Mouse (Mus musculus): ENCODE measurements at regions not wholly inside any gene's neighbourhood (a gene's known extent, or its start where the extent isn't known, plus 50 kb on each side); places are given as distances from the start of the nearest gene placed in this dataset.

DNA sequence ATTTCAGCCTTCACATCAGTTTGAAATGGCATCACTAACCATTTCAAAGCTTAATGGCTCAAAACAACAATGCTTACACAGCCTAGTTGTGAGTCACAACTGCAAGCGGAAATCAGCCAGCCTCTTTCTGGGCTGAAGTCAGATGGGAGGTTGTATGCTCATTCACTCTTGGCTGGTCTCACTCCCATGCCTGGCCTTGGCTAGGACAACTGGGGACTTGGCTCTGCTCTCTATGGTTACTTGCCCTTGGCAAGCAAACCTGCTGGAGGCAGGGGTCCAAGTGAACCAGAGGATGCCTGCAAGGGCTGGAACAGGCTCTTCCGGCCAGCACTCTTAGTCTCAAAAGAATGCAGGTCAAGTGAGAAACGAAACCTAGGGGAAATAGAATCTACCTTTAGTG is 233.4 kb downstream of the Akain1 start:
- Histone ChIP-seq H3K4me1 (ENCODE audit: control insufficient read depth, insufficient read depth, low read length) (no peaks in the 10 kb centered on the region), H3K4me3 (ENCODE audit: insufficient read depth, low read length) (no peak overlapping the region), H3K27ac (ENCODE audit: insufficient read depth, low read length) (no peak overlapping the region)
- TF ChIP-seq POLR2A (IDR thresholded peaks at IDR 0.05; ENCODE audit: low read depth, low read length) (no peak), CTCF (IDR thresholded peaks at IDR 0.05; ENCODE audit: borderline replicate concordance, insufficient read depth, low read length) (no peak)

DNA sequence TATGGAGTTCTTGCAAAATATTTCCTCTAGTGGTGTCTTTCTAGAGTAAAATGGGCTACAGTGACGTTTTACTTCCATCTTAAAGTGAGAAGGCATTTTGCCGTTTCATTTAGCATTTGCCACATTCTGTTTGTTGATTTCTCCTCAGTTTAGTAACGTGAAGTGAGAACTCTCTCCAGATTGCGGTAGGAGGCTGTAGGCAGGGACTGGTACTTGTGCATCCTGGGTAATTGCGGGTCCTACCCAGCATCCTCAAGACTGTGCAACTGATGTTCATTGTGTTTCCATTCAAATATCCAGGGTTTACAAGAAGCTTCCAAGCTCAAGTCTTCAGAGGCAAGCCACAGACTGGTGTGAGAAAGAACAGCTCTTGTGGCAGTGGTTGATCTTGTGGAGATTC is 244.0 kb downstream of the Akain1 start:
- Histone ChIP-seq H3K4me3 (ENCODE audit: insufficient read depth, low read length) (no peak overlapping the region), H3K27ac (ENCODE audit: insufficient read depth, low read length) (no peak overlapping the region), H3K4me1 (ENCODE audit: control insufficient read depth, insufficient read depth, low read length) (no peaks in the 10 kb centered on the region)
- TF ChIP-seq CTCF (IDR thresholded peaks at IDR 0.05; ENCODE audit: borderline replicate concordance, insufficient read depth, low read length) (no peak), POLR2A (IDR thresholded peaks at IDR 0.05; ENCODE audit: low read depth, low read length) (no peak)

DNA sequence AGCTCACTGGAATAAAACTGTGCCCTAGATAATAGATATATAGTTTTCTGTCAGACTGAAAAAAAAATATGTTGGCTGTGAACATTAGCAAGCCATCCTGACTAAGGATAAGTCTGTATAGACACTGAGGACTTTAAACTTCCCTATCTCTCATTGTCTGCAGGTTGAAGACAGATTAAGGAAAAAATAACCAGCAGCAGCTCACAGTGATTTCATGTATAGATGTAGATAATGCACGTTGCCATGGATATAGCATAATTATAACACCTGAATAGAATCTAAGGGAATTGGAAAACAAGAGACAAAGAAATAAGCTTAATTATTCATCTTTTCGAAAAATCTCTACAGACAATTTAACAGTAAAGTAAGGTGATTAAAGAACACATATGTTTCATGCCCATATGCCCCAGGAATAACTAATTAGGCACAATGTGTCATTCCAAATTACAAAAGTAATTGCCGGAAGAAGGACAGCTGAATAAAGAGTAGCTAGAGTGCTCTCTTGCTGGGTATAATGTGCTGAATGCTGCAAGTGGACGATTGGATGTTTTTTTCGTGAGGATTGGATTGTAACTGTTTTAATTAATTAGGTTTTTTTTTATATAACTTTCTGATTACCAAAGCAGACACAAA is 246.6 kb downstream of the Akain1 start:
- H3K4me1 ChIP-seq (ENCODE audit: control insufficient read depth, insufficient read depth, low read length) = no peaks in the 10 kb centered on the region
- no peak overlapping the region for H3K27ac ChIP-seq (ENCODE audit: insufficient read depth, low read length)
- TF ChIP-seq CTCF (IDR thresholded peaks at IDR 0.05; ENCODE audit: borderline replicate concordance, insufficient read depth, low read length) (no peak), POLR2A (IDR thresholded peaks at IDR 0.05; ENCODE audit: low read depth, low read length) (no peak)
- H3K4me3 ChIP-seq (ENCODE audit: insufficient read depth, low read length) = no peak overlapping the region

DNA sequence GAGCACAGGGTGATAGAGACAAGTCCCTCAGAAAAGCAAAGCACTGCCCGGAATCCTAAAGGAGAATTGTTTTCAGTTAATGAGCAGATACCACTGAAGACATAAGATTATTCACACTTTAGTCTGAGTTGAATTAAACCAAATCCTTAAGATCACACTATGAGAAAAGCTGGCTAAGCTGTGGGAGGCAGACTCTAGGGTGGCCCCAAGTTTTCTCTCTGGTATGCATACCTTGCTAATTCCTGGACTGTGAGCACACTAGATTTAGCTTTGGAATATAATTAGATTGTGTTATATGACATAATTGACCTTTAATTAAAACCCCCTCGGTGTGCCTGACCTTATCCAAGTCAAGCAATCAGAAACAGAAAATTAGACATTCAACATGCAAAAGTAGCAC is 247.3 kb downstream of the Akain1 start:
- H3K4me1 ChIP-seq (ENCODE audit: control insufficient read depth, insufficient read depth, low read length) = no peaks in the 10 kb centered on the region
- H3K4me3 ChIP-seq (ENCODE audit: insufficient read depth, low read length) = no peak overlapping the region
- H3K27ac ChIP-seq (ENCODE audit: insufficient read depth, low read length) = no peak overlapping the region
- no peak for TF ChIP-seq CTCF (IDR thresholded peaks at IDR 0.05; ENCODE audit: borderline replicate concordance, insufficient read depth, low read length)

DNA sequence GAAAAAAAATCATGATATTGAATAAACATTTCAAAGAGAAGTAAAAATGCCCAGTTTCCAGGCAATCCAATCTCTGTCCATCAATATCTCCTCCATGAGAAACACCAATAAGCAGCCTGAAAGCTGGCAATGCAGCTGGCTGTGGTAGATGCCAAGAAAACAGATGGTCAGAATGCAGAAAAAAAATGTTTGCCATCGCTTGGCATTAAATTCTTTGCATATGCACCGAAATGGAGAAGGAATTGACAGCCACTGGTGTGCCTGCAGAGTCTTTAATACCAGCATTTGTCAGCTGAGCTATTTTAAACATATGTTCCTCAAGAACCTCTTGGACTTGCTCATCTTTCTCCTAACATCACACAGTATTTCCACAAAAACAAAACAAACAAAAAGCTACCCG is 256.2 kb downstream of the Akain1 start:
- no peak overlapping the region for H3K4me3 ChIP-seq (ENCODE audit: insufficient read depth, low read length)
- TF ChIP-seq CTCF (IDR thresholded peaks at IDR 0.05; ENCODE audit: borderline replicate concordance, insufficient read depth, low read length) (no peak), POLR2A (IDR thresholded peaks at IDR 0.05; ENCODE audit: low read depth, low read length) (no peak)
- no peaks in the 10 kb centered on the region for H3K4me1 ChIP-seq (ENCODE audit: control insufficient read depth, insufficient read depth, low read length)
- H3K27ac ChIP-seq (ENCODE audit: insufficient read depth, low read length) = no peak overlapping the region

DNA sequence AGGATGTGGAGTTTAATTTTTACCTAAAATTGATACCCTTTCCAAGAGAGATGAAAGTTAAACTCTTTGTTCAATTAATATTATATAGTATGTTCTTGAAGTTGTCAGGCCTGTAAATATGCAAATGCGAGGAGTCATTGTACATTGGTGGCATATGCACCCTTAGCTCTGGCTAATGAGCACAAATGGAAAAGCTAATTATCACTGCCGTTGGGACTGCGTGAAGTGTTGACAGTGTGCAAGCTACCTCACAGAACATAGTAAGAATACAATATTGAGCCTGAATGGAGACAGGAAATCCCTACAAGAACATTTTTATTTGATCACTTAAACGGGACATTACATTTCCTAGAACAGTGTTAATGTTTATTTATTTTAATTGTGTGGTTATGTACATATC is 241.5 kb upstream of the Dlgap1 start:
- Histone ChIP-seq H3K4me3 (ENCODE audit: insufficient read depth, low read length) (no peak overlapping the region), H3K4me1 (ENCODE audit: control insufficient read depth, insufficient read depth, low read length) (no peaks in the 10 kb centered on the region), H3K27ac (ENCODE audit: insufficient read depth, low read length) (no peak overlapping the region)
- TF ChIP-seq POLR2A (IDR thresholded peaks at IDR 0.05; ENCODE audit: low read depth, low read length) = no peak
- TF ChIP-seq CTCF (IDR thresholded peaks at IDR 0.05; ENCODE audit: borderline replicate concordance, insufficient read depth, low read length) = no peak

DNA sequence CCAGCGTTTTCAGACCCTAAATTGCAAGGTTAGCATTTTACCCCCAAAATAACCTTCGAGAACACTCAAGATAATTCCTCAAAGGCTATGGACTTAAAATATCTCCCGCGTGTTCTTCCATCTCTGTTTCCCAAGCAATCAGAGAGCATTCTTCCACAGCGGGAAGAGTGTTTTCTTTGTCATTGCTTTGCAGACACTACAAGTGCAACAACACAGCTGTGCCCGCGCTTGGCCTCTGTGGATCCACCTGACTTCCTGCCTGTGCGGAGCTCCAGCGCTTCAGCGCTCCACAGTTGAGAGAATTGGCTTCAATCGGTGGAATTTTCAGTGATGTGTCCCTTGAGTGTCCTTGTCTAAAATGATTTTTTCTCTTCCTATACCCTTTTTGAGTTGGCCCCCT is 235.9 kb upstream of the Dlgap1 start:
- H3K4me1 ChIP-seq (ENCODE audit: control insufficient read depth, insufficient read depth, low read length) = no peaks in the 10 kb centered on the region
- no peak overlapping the region for H3K4me3 ChIP-seq (ENCODE audit: insufficient read depth, low read length)
- TF ChIP-seq CTCF (IDR thresholded peaks at IDR 0.05; ENCODE audit: borderline replicate concordance, insufficient read depth, low read length) = no peak
- TF ChIP-seq POLR2A (IDR thresholded peaks at IDR 0.05; ENCODE audit: low read depth, low read length) = no peak
- H3K27ac ChIP-seq (ENCODE audit: insufficient read depth, low read length) = no peak overlapping the region

DNA sequence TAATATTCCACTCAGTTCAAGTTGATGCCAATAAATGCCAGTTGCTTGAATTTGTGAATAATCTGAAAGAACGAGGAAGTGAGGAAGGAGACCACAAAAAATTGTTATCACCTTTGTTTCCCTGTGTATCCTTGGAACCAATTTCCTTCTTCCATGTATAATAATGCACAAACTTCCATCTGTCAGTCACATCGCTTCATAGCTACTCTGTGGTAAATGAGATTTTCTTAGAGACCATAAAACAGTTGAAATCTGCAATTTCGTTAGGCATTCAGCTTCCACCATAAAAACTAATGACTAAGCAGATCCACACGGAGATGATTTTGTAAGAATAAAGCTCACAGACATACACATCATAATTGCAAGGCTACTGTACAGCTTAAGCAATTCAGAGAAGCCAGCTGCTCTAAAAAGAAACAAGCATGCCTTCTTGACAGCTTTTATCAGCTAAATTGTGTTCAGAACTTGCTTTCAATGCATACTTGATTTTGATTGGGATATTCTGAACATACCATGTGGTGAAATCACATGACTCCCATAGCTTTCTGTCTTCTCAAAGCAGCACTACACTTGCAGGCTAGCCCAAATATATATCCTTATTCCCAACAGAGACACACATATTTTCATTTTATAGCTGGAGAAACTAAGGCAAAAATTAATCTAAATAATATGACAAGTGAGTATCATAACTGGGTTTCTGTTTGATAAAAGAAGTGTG is 232.3 kb upstream of the Dlgap1 start:
- H3K27ac ChIP-seq (ENCODE audit: insufficient read depth, low read length) = no peak overlapping the region
- H3K4me3 ChIP-seq (ENCODE audit: insufficient read depth, low read length) = no peak overlapping the region
- no peaks in the 10 kb centered on the region for H3K4me1 ChIP-seq (ENCODE audit: control insufficient read depth, insufficient read depth, low read length)
- TF ChIP-seq POLR2A (IDR thresholded peaks at IDR 0.05; ENCODE audit: low read depth, low read length) (no peak), CTCF (IDR thresholded peaks at IDR 0.05; ENCODE audit: borderline replicate concordance, insufficient read depth, low read length) (no peak)

DNA sequence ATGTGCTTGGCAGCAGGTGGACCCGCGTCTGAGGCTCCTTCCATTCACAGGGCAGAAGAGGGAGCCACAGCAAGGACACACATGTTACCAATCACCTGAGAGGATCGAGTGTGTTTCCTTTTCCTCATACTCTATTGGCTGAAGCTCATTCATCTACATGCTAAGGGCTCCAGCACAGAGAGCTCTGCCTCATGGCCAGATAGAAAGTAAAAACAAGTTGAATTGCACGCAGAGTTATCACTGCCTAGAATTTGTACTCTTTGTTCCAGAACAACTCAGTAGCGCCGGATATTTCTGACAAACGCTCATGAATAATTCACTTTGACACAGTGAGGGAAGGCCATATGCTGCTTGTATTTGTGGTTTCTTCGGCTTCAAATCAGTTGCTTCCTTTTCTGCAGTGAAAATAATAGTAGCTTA is 199.9 kb upstream of the Dlgap1 start:
- no peak overlapping the region for H3K4me3 ChIP-seq (ENCODE audit: insufficient read depth, low read length)
- no peak overlapping the region for H3K27ac ChIP-seq (ENCODE audit: insufficient read depth, low read length)
- TF ChIP-seq POLR2A (IDR thresholded peaks at IDR 0.05; ENCODE audit: low read depth, low read length) (no peak), CTCF (IDR thresholded peaks at IDR 0.05; ENCODE audit: borderline replicate concordance, insufficient read depth, low read length) (no peak)

DNA sequence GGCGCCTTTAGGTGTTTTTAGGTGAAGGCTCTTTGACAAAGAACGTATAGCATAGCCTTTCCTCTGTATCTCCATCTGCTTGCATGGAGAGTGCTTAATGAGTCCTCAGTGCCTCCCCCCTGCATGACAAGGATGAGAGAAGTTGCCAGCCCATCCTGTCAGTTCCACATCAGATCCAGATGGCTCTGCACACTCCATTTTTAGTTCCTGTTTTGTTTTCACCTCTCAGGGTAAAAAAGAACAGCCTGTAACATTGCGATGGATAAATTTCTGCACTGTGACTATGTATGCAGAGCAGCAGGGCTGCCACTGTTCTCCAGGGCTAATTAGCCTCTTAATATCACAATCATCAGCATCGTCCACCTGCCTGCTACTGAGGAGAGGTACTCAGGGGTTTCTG is 198.8 kb upstream of the Dlgap1 start:
- no peaks in the 10 kb centered on the region for H3K4me1 ChIP-seq (ENCODE audit: control insufficient read depth, insufficient read depth, low read length)
- H3K27ac ChIP-seq (ENCODE audit: insufficient read depth, low read length) = no peak overlapping the region
- no peak overlapping the region for H3K4me3 ChIP-seq (ENCODE audit: insufficient read depth, low read length)
- TF ChIP-seq CTCF (IDR thresholded peaks at IDR 0.05; ENCODE audit: borderline replicate concordance, insufficient read depth, low read length) (no peak), POLR2A (IDR thresholded peaks at IDR 0.05; ENCODE audit: low read depth, low read length) (no peak)

More for the DNA sequence above, 199.9 kb upstream of the Dlgap1 start:
- no peaks in the 10 kb centered on the region for H3K4me1 ChIP-seq (ENCODE audit: control insufficient read depth, insufficient read depth, low read length)

Data from embryonic fibroblast, embryonic 13.5 days (primary cell).